In genomic region chr15:96520412-96521124, GRCm38 (mm10) we compare ENCODE assay signal across 9 mouse cellular contexts. TPM values are rescaled to one million over a fixed set of nuclear protein-coding genes. Genes with fewer than 3 reads are reported as not detected.
DNase-seq lines count a peak whose midpoint lies in the region; ATAC-seq and TF ChIP-seq lines count a peak whose summit lies in the region.
"Had no signal": no experiment of that assay in that cellular context is flagged by ENCODE, and none has a peak within 500 bp of the region (broad histone marks: within the 10 kb centered on the region; RNA-seq: fewer than 3 reads in every experiment).

No protein-coding gene starts in this region.

- TF ChIP-seq CTCF in liver, embryonic 14.5 days (IDR thresholded peaks at IDR 0.05; ENCODE audit: low read depth) = peak; percentile 81

- no peaks in the 10 kb centered on the region; the same call in 1 of the 2 replicates for H3K4me1 ChIP-seq in neural tube, embryonic 15.5 days
- H3K4me1 ChIP-seq in liver, embryonic 14.5 days (replicated peaks; ENCODE audit: control insufficient read depth in 2 of 2, insufficient read depth in 2 of 2, low read length in 1 of 2) = peaks cover 0 to 7% of the 10 kb centered on the region in 2 experiments; a peak in 2 of 4 replicates
- peaks cover 5% of the 10 kb centered on the region; the same call in 1 of the 2 replicates for H3K4me1 ChIP-seq in forebrain, embryonic 15.5 days
- H3K4me1 ChIP-seq: neural tube, embryonic 12.5 days had no signal

- no peak overlapping the region for H3K9ac ChIP-seq in neural tube, embryonic 15.5 days (replicated peaks)
- no peak overlapping the region for H3K9ac ChIP-seq in liver, embryonic 14.5 days (replicated peaks)
- H3K9ac ChIP-seq in forebrain, embryonic 15.5 days (replicated peaks) = no peak overlapping the region
- H3K9ac ChIP-seq: neural tube, embryonic 12.5 days had no signal

- H3K4me3 ChIP-seq in neural tube, embryonic 15.5 days (replicated peaks) = no peak overlapping the region
- no peak overlapping the region for H3K4me3 ChIP-seq in liver, embryonic 14.5 days (ENCODE audit: insufficient read depth in 1 of 2, low read depth in 2 of 2, low read length in 2 of 2)
- H3K4me3 ChIP-seq in forebrain, embryonic 15.5 days = no peak overlapping the region
- H3K4me3 ChIP-seq: neural tube, embryonic 12.5 days had no signal

- H3K9me3 ChIP-seq in neural tube, embryonic 15.5 days (replicated peaks) = no peaks in the 10 kb centered on the region
- no peaks in the 10 kb centered on the region for H3K9me3 ChIP-seq in liver, embryonic 14.5 days (ENCODE audit: control insufficient read depth, low read length)
- H3K9me3 ChIP-seq in forebrain, embryonic 15.5 days = no peaks in the 10 kb centered on the region
- H3K9me3 ChIP-seq: neural tube, embryonic 12.5 days had no signal

- TF ChIP-seq EP300 in liver, embryonic 14.5 days (IDR thresholded peaks at IDR 0.05; ENCODE audit: low read depth) = no peak

- 79% methylated on average over 18 of the region's 18 CpGs for WGBS in neural tube, embryonic 15.5 days
- WGBS in liver, embryonic 14.5 days (ENCODE audit: insufficient replicate concordance) = 54% methylated on average over 18 of the region's 18 CpGs
- WGBS in forebrain, embryonic 15.5 days = 76% methylated on average over 18 of the region's 18 CpGs

- H3K4me2 ChIP-seq in neural tube, embryonic 15.5 days = no peak overlapping the region
- H3K4me2 ChIP-seq in liver, embryonic 14.5 days (ENCODE audit: low read depth) = no peak overlapping the region
- H3K4me2 ChIP-seq in forebrain, embryonic 15.5 days (replicated peaks) = no peak overlapping the region
- H3K4me2 ChIP-seq: neural tube, embryonic 12.5 days had no signal

- no peaks in the 10 kb centered on the region for H3K27me3 ChIP-seq in neural tube, embryonic 15.5 days (replicated peaks)
- no peaks in the 10 kb centered on the region for H3K27me3 ChIP-seq in liver, embryonic 14.5 days (ENCODE audit: control insufficient read depth, insufficient read depth, low read length)
- no peaks in the 10 kb centered on the region for H3K27me3 ChIP-seq in splenic B cell, adult 2 months (ENCODE audit: control insufficient read depth, insufficient read depth, low read length, poor library complexity, severe bottlenecking)
- H3K27me3 ChIP-seq in forebrain, embryonic 15.5 days = no peaks in the 10 kb centered on the region
- H3K27me3 ChIP-seq: neural tube, embryonic 12.5 days had no signal

- no peak overlapping the region for H3K27ac ChIP-seq in neural tube, embryonic 15.5 days (replicated peaks)
- no peak overlapping the region for H3K27ac ChIP-seq in liver, embryonic 14.5 days
- no peak overlapping the region for H3K27ac ChIP-seq in forebrain, embryonic 15.5 days (replicated peaks)
- H3K27ac ChIP-seq: neural tube, embryonic 12.5 days had no signal

- no peaks in the 10 kb centered on the region for H3K36me3 ChIP-seq in neural tube, embryonic 15.5 days
- H3K36me3 ChIP-seq in liver, embryonic 14.5 days (replicated peaks; ENCODE audit: control insufficient read depth, insufficient read depth, low read depth) = no peaks in the 10 kb centered on the region
- H3K36me3 ChIP-seq in splenic B cell, adult 2 months (ENCODE audit: control insufficient read depth, insufficient read depth, low read length, poor library complexity, severe bottlenecking) = no peaks in the 10 kb centered on the region
- no peaks in the 10 kb centered on the region for H3K36me3 ChIP-seq in forebrain, embryonic 15.5 days
- H3K36me3 ChIP-seq: neural tube, embryonic 12.5 days had no signal

- no peak for ATAC-seq in neural tube, embryonic 15.5 days (ENCODE audit: low FRiP score)
- ATAC-seq in liver, embryonic 14.5 days (ENCODE audit: insufficient read depth) = no peak
- ATAC-seq in forebrain, embryonic 15.5 days (replicated peaks) = no peak

- DNase-seq in gastrocnemius, postnatal 10 days = peak; percentile 45
- DNase-seq in gastrocnemius, postnatal 4 days (ENCODE audit: low spot score in 2 of 2) = no peak
- DNase-seq in neural tube, embryonic 10.5 days (ENCODE audit: extremely low spot score, low spot score) = peak; percentile 28
- DNase-seq in adipocyte (ENCODE audit: low spot score) = peak; percentile 26
- no peak for DNase-seq in liver, embryonic 14.5 days (ENCODE audit: low read depth in 3 of 3, low spot score in 3 of 3)
- peak; percentile 76 for DNase-seq in splenic B cell, adult 2 months (ENCODE audit: low read depth, low spot score)

RNA-seq across cellular contexts. Expression of gene Scaf11, which starts 59.9 kb away (rescaled TPM):
- 10 to 100 TPM; 38.2 to 47.5 TPM for total RNA-seq in gastrocnemius, postnatal 10 days (2021)
- total RNA-seq in gastrocnemius, postnatal 4 days (2021) = 10 to 100 TPM; 60.6 to 69.7 TPM
- polyA plus RNA-seq in neural tube, embryonic 15.5 days (2015; fragmentation: Nextera tagmentation; extraction: Ambion mirVana) = 43.8 and 51.4 TPM in 2 replicates
- polyA plus RNA-seq in liver, embryonic 14.5 days (2012; rRNA removed) = 11.8 and 19.4 TPM in 2 replicates
- polyA plus RNA-seq in liver, embryonic 14.5 days (2014; fragmentation: Nextera tagmentation; extraction: Ambion mirVana) = 37.1 and 37.9 TPM in 2 replicates
- polyA plus RNA-seq in forebrain, embryonic 15.5 days (2015; fragmentation: Nextera tagmentation; extraction: Ambion mirVana) = 57.9 and 62.0 TPM in 2 replicates

Comparison
In these comparisons a context has a peak if more than half of its experiments do, and no peak if none do; other contexts are left out.
1. DNase-seq: peak in gastrocnemius, postnatal 10 days (single experiment), neural tube, embryonic 10.5 days (single experiment), adipocyte (single experiment) and splenic B cell, adult 2 months (single experiment); none in gastrocnemius, postnatal 4 days (0 of 2) and liver, embryonic 14.5 days (0 of 3).